Mouse (Mus musculus) embryonic fibroblast, embryonic 13.5 days (primary cell): ENCODE measurements around the gene Ablim1.

Source experiments
- CTCF ChIP-seq: IDR thresholded peaks from 2 replicates; pipeline ENCODE4 v1.5.1; 2011; ENCODE audit warnings: mild to moderate bottlenecking, control low read depth, low read length, moderate library complexity, borderline replicate concordance; ENCODE audit not compliant: insufficient read depth
- POLR2A ChIP-seq: IDR thresholded peaks from 2 replicates; pipeline ENCODE4 v1.6.1; 2011; ENCODE audit warnings: low read depth, mild to moderate bottlenecking, control low read depth, low read length, moderate library complexity

- TF ChIP-seq POLR2A (no peak), CTCF (no peak)
Measured at GRCm38 (mm10) chr19:57333356-57333755, 18.6 kb upstream of the Ablim1 start.
